Mouse (Mus musculus) cerebellum, adult 2 months (tissue): ENCODE data around the gene Ano7. TPM values are rescaled to one million over a fixed set of nuclear protein-coding genes. Genes with fewer than 3 reads are reported as not detected.

Experiments used
- DNase-seq, 2 experiments: peaks; one replicate each; pipeline ENCODE4 v3.0.0; 2021
- H3K27ac ChIP-seq: fragments of 200-500 bp; 2 replicates; pipeline ENCODE4 v1.5.1; 2012; ENCODE audit warnings: low read length, control low read depth, inconsistent platforms; ENCODE audit not compliant: insufficient read depth
- H3K27me3 ChIP-seq: fragments of 200-500 bp; 2 replicates; pipeline ENCODE4 v1.6.1; 2012; ENCODE audit warnings: inconsistent platforms, mild to moderate bottlenecking, low read length, moderate library complexity; ENCODE audit not compliant: control insufficient read depth, insufficient read depth
- H3K4me1 ChIP-seq: fragments of 200-500 bp; 2 replicates; pipeline ENCODE4 v1.6.1; 2011; ENCODE audit warnings: low read length; ENCODE audit not compliant: control insufficient read depth, insufficient read depth
- H3K4me3 ChIP-seq: fragments of 200-500 bp; replicated peaks from 2 replicates; pipeline ENCODE3; 2011; ENCODE audit warnings: mild to moderate bottlenecking, low read depth, low read length, control low read depth; ENCODE audit not compliant: insufficient read depth
- CTCF ChIP-seq: fragments of 200-500 bp; IDR thresholded peaks from 2 replicates; pipeline ENCODE4 v1.5.1; 2011; ENCODE audit warnings: low read depth, mild to moderate bottlenecking, control low read depth, low read length, moderate library complexity, borderline replicate concordance; ENCODE audit not compliant: insufficient read depth
- POLR2A ChIP-seq: fragments of 200-500 bp; IDR thresholded peaks from 2 replicates; pipeline ENCODE4 v1.6.1; 2011; ENCODE audit warnings: low read length, control low read depth, borderline replicate concordance; ENCODE audit not compliant: insufficient read depth
- WGBS: fragments of 180-500 bp; shearing (Covaris S2); methylation state at CpG from one replicate; pipeline ENCODE4 v1.1.7; 2018; 5-methylcytosine and 5-hydroxymethylcytosine counted together
- polyA plus RNA-seq: library from polyadenylated mRNA; depleted of rRNA; stranded (reverse); fragments of >200 nt; gene quantifications from 2 replicates; pipeline ENCODE4 v1.2.3, GENCODE M21; 2012; rRNA removed

The Ano7 gene
- 0.41 TPM in 2 replicates for polyA plus RNA-seq

DNA sequence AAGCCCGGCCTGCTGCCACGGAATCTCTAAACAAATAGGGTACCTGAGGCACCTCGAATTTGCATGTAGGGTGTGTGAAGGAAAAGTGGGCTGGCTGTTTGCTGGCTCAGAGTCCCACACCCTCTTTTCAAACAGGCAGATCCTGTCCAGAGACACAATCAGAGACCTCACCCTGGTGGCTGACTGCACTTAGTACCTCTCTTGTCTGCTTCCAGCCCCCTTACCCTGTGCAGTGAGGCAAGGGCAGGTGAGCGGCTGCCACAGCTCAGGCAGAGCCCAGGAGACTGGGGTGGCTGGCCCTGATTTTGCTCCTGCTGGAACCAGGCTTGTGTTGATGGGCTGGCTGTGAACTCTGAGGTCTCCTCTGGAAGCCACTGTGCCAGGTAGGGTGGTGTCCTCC lies at the start of gene Ano7:
Gene Ano7 (plus strand): TSS at position 266 of the 400 bp plus-strand sequence.
- WGBS, result 71% methylated on average over 4 of the region's 4 CpGs
- Histone ChIP-seq H3K4me3 (no peak within 1 kb of the TSS), H3K27me3 (no peaks in the 10 kb centered on the region), H3K27ac (no peak within 1 kb of the TSS), H3K4me1 (no peaks in the 10 kb centered on the region)
- no peak for TF ChIP-seq POLR2A
- no peak for TF ChIP-seq CTCF
- no peak for DNase-seq

DNA sequence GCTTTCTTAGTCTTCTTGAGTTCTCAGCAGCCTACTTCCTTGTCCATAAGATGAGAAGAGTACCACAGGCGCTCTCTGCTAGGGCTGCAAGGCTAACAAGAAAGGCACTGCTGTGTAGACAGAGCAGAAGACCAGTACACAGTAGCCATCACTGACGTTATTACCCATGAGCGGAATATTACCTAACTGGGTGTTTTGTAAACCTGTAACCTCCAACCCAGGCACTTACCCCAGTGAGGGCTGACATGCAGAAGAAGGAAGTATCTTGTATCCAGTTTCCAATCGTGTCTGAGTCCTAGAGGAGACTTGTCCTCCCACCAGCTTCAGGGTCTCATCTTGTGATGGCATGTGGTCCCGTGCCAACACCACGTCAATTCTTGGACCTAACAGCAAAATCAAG lies 49.8 kb upstream of the Ano7 start:
- Histone ChIP-seq H3K27ac (no peak overlapping the region), H3K27me3 (no peaks in the 10 kb centered on the region), H3K4me1 (no peaks in the 10 kb centered on the region), H3K4me3 (no peak overlapping the region)
- WGBS, result 91% methylated on average over 6 of the region's 6 CpGs
- DNase-seq, result no peak
- TF ChIP-seq CTCF, result no peak
- no peak for TF ChIP-seq POLR2A

DNA sequence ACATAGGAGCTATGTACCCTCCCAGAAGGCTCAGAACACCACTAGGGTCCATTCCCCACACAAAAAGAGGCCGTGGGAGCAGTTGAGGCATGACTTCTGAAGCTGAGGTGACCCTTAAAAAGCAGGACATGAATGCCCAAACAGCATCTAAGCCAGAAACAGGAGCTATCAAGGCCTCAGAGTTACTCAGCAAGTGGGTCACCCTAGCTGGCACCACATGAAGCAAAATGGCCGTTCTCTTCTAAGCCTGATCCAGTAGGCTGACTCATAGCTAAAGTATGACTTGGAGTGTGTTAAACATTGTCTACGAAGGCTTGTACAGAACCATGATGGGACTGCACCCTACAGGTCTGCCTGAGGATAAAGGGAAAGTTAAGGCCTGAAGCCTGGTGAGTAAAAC lies 47.3 kb upstream of the Ano7 start:
- Histone ChIP-seq H3K4me3 (no peak overlapping the region), H3K27me3 (no peaks in the 10 kb centered on the region), H3K27ac (no peak overlapping the region), H3K4me1 (no peaks in the 10 kb centered on the region)
- DNase-seq, result no peak
- TF ChIP-seq POLR2A (no peak), CTCF (no peak)
- WGBS, result 86% methylated on average over 3 of the region's 3 CpGs

DNA sequence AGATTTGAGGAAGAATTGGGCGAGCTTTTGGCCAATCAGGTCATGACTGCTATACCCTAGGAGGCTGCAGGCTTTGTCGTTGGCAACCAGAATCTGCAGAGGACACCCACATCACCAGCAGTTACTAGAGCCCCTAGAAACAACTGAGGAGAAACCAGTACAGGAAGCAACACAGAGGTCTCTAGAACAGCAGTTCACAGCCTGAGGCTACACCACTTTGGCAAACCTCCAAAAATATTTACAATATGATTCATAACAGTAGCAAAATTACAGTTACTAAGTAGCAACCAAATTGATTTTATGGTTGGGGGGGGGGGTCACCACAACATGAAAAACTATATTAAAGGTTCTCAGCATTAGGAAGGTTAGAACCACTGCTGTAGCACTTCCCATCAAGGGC lies 39.1 kb upstream of the Ano7 start:
- 69% methylated on average over 2 of the region's 2 CpGs for WGBS

DNA sequence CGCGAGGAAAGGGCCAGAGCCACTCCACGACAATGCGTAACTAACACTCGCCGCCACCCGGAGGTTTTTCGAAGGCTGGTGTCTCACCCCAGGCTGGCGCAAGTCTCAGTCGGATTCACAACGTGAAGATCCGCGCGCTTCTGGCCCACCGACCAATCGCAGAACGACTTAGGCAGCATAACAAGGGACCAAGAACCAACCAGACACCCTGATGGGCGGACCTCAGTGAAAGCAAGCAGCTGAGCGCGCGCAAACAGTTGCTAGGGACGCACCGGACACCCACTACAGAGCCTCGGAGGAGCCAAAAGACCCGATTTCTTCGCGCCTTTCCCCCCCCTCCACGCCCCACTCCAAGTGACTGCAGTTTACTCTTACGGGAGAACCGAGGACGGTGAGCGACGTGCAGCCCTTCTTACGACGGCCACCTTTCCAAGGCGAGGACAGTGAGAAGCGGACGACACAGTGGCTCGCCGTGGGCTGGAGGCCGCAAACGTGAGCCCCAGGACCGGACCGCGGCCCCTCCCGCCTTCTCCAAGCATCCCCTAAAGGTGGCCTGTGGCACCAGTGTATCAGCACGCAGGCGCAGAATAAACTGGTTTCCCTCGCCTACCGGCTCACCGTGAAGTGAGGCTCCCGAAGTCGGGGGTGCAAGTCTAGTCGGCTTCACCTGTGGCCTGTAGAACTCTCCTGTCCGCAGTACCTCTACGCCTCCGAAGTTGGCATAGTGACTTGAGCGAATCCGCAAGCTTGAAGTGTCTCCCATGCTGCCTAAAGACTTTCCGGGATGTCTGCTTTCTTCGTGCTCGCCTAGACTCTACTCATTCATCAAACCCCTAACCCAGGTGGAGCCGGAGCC lies 30.9 kb upstream of the Ano7 start, which contains the start of the genes Ppp1r7 and Pask:
Gene Ppp1r7 (plus strand): TSS at position 207 of the 856 bp plus-strand sequence.
Gene Pask (minus strand): TSS at position 835 of the 856 bp plus-strand sequence.
- Histone ChIP-seq H3K27me3 (no peaks in the 10 kb centered on the region), H3K4me1 (peaks cover 6% of the 10 kb centered on the region; the same call in 1 of the 2 replicates), H3K27ac (0 out of 2 replicates have a peak within 1 kb of the TSS, but pooled peaks have one; percentile 6), H3K4me3 (peak within 1 kb of the TSS; percentile 94)
- no peak for TF ChIP-seq CTCF
- TF ChIP-seq POLR2A, result no peak
- WGBS, result under 1% methylated on average over 63 of the region's 63 CpGs
- DNase-seq, result peak; percentile 94 to 97

More for the DNA sequence above, 39.1 kb upstream of the Ano7 start:
- DNase-seq, result no peak
- Histone ChIP-seq H3K4me3 (no peak overlapping the region), H3K27me3 (no peaks in the 10 kb centered on the region), H3K27ac (no peak overlapping the region), H3K4me1 (no peaks in the 10 kb centered on the region)
- no peak for TF ChIP-seq POLR2A
- no peak for TF ChIP-seq CTCF

DNA sequence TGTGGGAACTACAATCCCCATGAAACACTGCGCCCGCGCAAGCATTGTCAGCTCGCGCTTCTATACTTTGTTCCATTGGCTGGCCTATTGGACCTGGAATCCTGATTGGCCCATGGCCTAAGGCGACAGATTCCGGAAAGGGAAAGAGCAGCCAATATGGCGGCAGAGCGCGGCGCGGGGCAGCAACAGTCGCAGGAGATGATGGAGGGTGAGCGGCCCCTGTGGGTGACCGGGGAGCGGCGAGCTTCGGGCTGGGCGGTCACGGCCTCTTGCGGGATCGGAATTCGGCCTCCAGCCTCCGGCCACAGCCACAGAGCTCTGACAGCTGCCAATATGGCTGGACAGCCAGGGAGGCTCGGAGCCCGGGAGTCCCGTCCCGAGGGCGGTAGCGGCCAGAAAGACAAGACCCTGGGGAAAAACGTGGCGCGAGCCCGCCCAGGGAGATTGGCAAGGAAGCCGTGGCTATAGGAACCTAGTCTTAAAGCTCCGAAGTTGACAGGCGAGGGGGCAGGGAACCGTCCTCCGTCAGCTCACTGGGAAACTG lies 30.2 kb upstream of the Ano7 start:
- Histone ChIP-seq H3K27ac (no peak overlapping the region), H3K4me3 (peak overlapping the region; percentile 94), H3K4me1 (peaks cover 6% of the 10 kb centered on the region; the same call in 1 of the 2 replicates), H3K27me3 (no peaks in the 10 kb centered on the region)
- TF ChIP-seq POLR2A (peak; percentile 77), CTCF (no peak; the same call in 1 of the 2 replicates)
- peak; percentile 94 to 97 for DNase-seq
- under 1% methylated on average over 39 of the region's 39 CpGs for WGBS

DNA sequence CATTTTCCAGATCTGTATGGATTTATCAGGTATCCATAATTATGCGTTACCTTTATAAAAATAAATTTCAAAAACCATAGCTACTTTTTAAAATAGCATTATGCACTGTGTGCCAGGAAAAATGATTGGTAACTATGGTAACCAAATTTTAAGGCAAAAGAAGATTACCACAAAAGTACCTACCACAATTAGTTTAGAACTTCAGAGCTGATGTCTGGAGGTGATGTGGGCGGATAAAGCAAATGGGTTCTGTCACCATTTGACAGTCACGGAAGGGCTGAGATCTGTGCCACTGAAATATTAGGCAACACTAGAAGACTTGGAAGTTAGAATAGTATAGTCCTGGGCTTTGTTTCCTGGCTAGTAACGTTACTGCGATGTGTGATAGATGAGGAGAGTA lies 26.6 kb upstream of the Ano7 start:
- no peak overlapping the region for H3K27ac ChIP-seq
- peaks cover 12% of the 10 kb centered on the region; the same call in 1 of the 2 replicates for H3K4me1 ChIP-seq
- WGBS, result 89% methylated on average over 5 of the region's 5 CpGs
- H3K27me3 ChIP-seq, result no peaks in the 10 kb centered on the region
- no peak for TF ChIP-seq CTCF
- H3K4me3 ChIP-seq, result no peak overlapping the region
- DNase-seq, result no peak
